Mouse (Mus musculus): Measurements from ENCODE around the gene Nrp2.
A peak's percentile ranks its signal among the peaks of the same experiment; 100 is the strongest.

Nrp2 gene

GRCm38 (mm10) chr1:62703158-62704116 lies at the start of gene Nrp2:
Gene Nrp2, plus strand, starts transcription at chr1:62703285.
- peak; percentile 6 for DNase-seq (ENCODE audit: low spot score)

- no peak for DNase-seq (ENCODE audit: low spot score)
Observed at GRCm38 (mm10) chr1:62654436-62654835, 48.6 kb upstream of the Nrp2 start.

- no peak for DNase-seq (ENCODE audit: low spot score)
Observed at GRCm38 (mm10) chr1:62664960-62665645, 38.0 kb upstream of the Nrp2 start.

GRCm38 (mm10) chr1:62665771-62666730 lies 37.0 kb upstream of the Nrp2 start:
- no peak for DNase-seq (ENCODE audit: low spot score)

GRCm38 (mm10) chr1:62666780-62667179 lies 36.3 kb upstream of the Nrp2 start:
- no peak for DNase-seq (ENCODE audit: low spot score)

GRCm38 (mm10) chr1:62678611-62679344 lies 24.3 kb upstream of the Nrp2 start:
- no peak for DNase-seq (ENCODE audit: low spot score)

- no peak for DNase-seq (ENCODE audit: low spot score)
Observed at GRCm38 (mm10) chr1:62679466-62679865, 23.6 kb upstream of the Nrp2 start.

- no peak for DNase-seq (ENCODE audit: low spot score)
Observed at GRCm38 (mm10) chr1:62682456-62683385, 20.4 kb upstream of the Nrp2 start.

- DNase-seq (ENCODE audit: low spot score), result no peak
Observed at GRCm38 (mm10) chr1:62683498-62683897, 19.6 kb upstream of the Nrp2 start.

- DNase-seq (ENCODE audit: low spot score), result no peak
Observed at GRCm38 (mm10) chr1:62687511-62687910, 15.6 kb upstream of the Nrp2 start.

- DNase-seq (ENCODE audit: low spot score), result no peak
Observed at GRCm38 (mm10) chr1:62691175-62691574, 11.9 kb upstream of the Nrp2 start.

- DNase-seq (ENCODE audit: low spot score), result no peak
Observed at GRCm38 (mm10) chr1:62696312-62696982, 6.6 kb upstream of the Nrp2 start.

- no peak for DNase-seq (ENCODE audit: low spot score)
Observed at GRCm38 (mm10) chr1:62696983-62697341, 6.1 kb upstream of the Nrp2 start.

- DNase-seq (ENCODE audit: low spot score), result no peak
Observed at GRCm38 (mm10) chr1:62697353-62697752, 5.7 kb upstream of the Nrp2 start.

GRCm38 (mm10) chr1:62699801-62700200 lies 3.3 kb upstream of the Nrp2 start:
- no peak for DNase-seq (ENCODE audit: low spot score)

- peak; percentile 18 for DNase-seq (ENCODE audit: low spot score)
Observed at GRCm38 (mm10) chr1:62701065-62701921, 1.8 kb upstream of the Nrp2 start.

- no peak for DNase-seq (ENCODE audit: low spot score)
Observed at GRCm38 (mm10) chr1:62702743-62703142, 342 bp upstream of the Nrp2 start.

- DNase-seq (ENCODE audit: low spot score), result no peak
Observed at GRCm38 (mm10) chr1:62704117-62704888, 1.2 kb downstream of the Nrp2 start.

Measured in c-Kit-positive CD71-positive TER-119-positive erythroid progenitor cells, embryonic 14.5 days (primary cell).